Mouse (Mus musculus): ENCODE measurements around the gene Dhodh.
A peak's percentile ranks its signal among the peaks of the same experiment; 100 is the strongest.

DNA sequence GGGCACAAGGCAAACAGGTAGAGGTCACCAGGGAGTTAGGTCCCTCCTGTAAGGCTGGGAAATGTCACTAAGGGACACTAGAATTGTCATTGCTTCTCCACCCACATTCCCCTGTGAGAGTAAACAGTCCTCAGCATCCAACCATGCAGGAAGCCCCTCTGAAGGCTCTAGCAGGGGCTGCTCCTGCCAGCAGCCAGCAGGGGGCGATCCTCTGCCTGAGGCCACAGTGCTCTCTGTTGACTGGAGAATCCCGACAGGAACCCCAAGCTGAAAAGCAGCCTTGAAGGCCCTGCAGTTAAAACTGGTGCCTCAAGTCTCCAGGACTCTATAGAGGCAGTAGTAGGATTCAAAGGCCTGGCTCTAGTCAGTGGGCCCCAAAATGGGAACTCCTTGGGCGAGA lies 56.8 kb downstream of the Dhodh start:
- TF ChIP-seq CTCF (IDR thresholded peaks at IDR 0.05; ENCODE audit: borderline replicate concordance, control insufficient read depth, extremely low read depth, insufficient read depth, low read length, poor library complexity), result peak; percentile 85; the same call in 1 of the 2 replicates
- TF ChIP-seq POLR2A (IDR thresholded peaks at IDR 0.05; ENCODE audit: control insufficient read depth, extremely low read depth, insufficient read depth, low read length, poor library complexity), result no peak
